Comparison of ENCODE assay signal across 13 mouse cellular contexts in the genomic region with DNA sequence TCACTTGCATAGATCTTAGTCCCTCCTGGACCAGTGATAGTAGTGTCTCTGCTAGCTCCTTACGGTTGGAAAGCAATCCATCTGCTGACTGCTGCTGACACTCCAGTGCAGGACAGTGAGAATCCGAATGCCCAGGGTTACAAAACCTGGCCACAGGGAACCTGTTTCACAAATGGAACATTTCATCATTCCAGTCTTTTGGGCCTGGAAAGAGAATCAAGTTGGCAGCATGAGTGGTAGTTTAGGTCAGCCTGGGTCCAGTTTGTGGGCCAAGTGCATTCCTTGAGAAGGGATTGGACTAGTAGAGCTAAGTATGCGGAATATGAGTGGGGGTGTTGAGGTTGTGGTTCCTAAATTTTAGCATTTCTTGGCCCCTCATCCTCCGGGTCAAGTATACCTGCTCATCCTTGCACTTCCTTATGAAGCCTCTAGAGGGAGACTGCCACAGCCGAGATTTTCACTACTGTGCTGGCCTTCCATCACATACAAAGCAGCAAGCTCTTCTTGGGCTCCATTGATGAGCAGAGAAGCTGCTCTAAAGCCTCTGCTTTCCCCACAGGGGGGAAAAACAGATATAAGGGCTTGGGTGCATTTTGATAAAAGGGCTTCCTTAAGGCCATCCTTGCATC. TPM values are rescaled to one million over a fixed set of nuclear protein-coding genes. Genes with fewer than 3 reads are reported as not detected.
DNase-seq lines count a peak whose midpoint lies in the region; ATAC-seq and TF ChIP-seq lines count a peak whose summit lies in the region.
"Had no signal": no experiment of that assay in that cellular context is flagged by ENCODE, and none has a peak within 500 bp of the region (broad histone marks: within the 10 kb centered on the region; RNA-seq: fewer than 3 reads in every experiment).

No protein-coding gene starts in this region.

- no peaks in the 10 kb centered on the region for H3K9me3 ChIP-seq in ES-Bruce4 (replicated peaks; ENCODE audit: control insufficient read depth, insufficient read depth, low read length, poor library complexity, severe bottlenecking)
- no peaks in the 10 kb centered on the region for H3K9me3 ChIP-seq in limb, embryonic 14.5 days (ENCODE audit: control insufficient read depth, low read length)
- H3K9me3 ChIP-seq in forebrain, embryonic 11.5 days (ENCODE audit: control insufficient read depth, low read length), result no peaks in the 10 kb centered on the region
- H3K9me3 ChIP-seq: heart, embryonic 13.5 days; midbrain, embryonic 10.5 days had no signal

- H3K4me2 ChIP-seq in limb, embryonic 14.5 days (replicated peaks; ENCODE audit: low read depth, low read length, severe bottlenecking), result no peak overlapping the region
- no peak overlapping the region for H3K4me2 ChIP-seq in forebrain, embryonic 11.5 days (ENCODE audit: low read depth, low read length, severe bottlenecking)
- H3K4me2 ChIP-seq: heart, embryonic 13.5 days had no signal

- peak; percentile 32; the same call in 1 of the 2 replicates for TF ChIP-seq CTCF in cerebellum, adult 2 months (IDR thresholded peaks at IDR 0.05; ENCODE audit: borderline replicate concordance, insufficient read depth, low read depth, low read length)
- peak; percentile 39; the same call in 1 of the 2 replicates for TF ChIP-seq CTCF in liver, adult 2 months (IDR thresholded peaks at IDR 0.05; ENCODE audit: low read depth, low read length)
- TF ChIP-seq CTCF in ES-Bruce4 (IDR thresholded peaks at IDR 0.05; ENCODE audit: low read depth, low read length), result peak; percentile 13

- no peaks in the 10 kb centered on the region for H3K36me3 ChIP-seq in liver, adult 2 months (ENCODE audit: control insufficient read depth, insufficient read depth, low read length)
- no peaks in the 10 kb centered on the region for H3K36me3 ChIP-seq in ES-Bruce4 (ENCODE audit: control insufficient read depth, insufficient read depth, low read length, poor library complexity, severe bottlenecking)
- no peaks in the 10 kb centered on the region for H3K36me3 ChIP-seq in limb, embryonic 14.5 days (ENCODE audit: control insufficient read depth, insufficient read depth, low read length)
- H3K36me3 ChIP-seq in forebrain, embryonic 11.5 days (ENCODE audit: control insufficient read depth, insufficient read depth, low read length), result no peaks in the 10 kb centered on the region
- H3K36me3 ChIP-seq: heart, embryonic 13.5 days; midbrain, embryonic 10.5 days had no signal

- H3K27me3 ChIP-seq in cerebellum, adult 2 months (ENCODE audit: control insufficient read depth, insufficient read depth, low read length), result no peaks in the 10 kb centered on the region
- no peaks in the 10 kb centered on the region for H3K27me3 ChIP-seq in liver, adult 2 months (ENCODE audit: control insufficient read depth, insufficient read depth, low read length)
- no peaks in the 10 kb centered on the region for H3K27me3 ChIP-seq in ES-Bruce4 (ENCODE audit: control insufficient read depth, insufficient read depth, low read length, poor library complexity, severe bottlenecking)
- H3K27me3 ChIP-seq in limb, embryonic 14.5 days (ENCODE audit: control insufficient read depth, insufficient read depth, low read length), result no peaks in the 10 kb centered on the region
- H3K27me3 ChIP-seq in forebrain, embryonic 11.5 days (ENCODE audit: control insufficient read depth, insufficient read depth, low read length), result no peaks in the 10 kb centered on the region

- H3K27ac ChIP-seq in cerebellum, adult 2 months (ENCODE audit: insufficient read depth, low read length), result no peak overlapping the region
- H3K27ac ChIP-seq in liver, adult 2 months (replicated peaks; ENCODE audit: insufficient read depth, low read depth, low read length), result no peak overlapping the region
- H3K27ac ChIP-seq in ES-Bruce4 (ENCODE audit: insufficient read depth, low read length), result no peak overlapping the region
- 0 out of 2 replicates have a peak overlapping the region, but pooled peaks have one; percentile 27 for H3K27ac ChIP-seq in limb, embryonic 14.5 days (replicated peaks; ENCODE audit: low read depth, low read length)
- H3K27ac ChIP-seq in forebrain, embryonic 11.5 days (ENCODE audit: low read depth, low read length), result no peak overlapping the region
- H3K27ac ChIP-seq: heart, embryonic 13.5 days; midbrain, embryonic 10.5 days had no signal

- no peak overlapping the region for H3K4me3 ChIP-seq in cerebellum, adult 2 months (replicated peaks; ENCODE audit: insufficient read depth, low read depth, low read length)
- no peak overlapping the region for H3K4me3 ChIP-seq in liver, adult 2 months (ENCODE audit: insufficient read depth, low read depth, low read length)
- no peak overlapping the region for H3K4me3 ChIP-seq in ES-Bruce4 (ENCODE audit: low read depth, low read length)
- H3K4me3 ChIP-seq in limb, embryonic 14.5 days (replicated peaks; ENCODE audit: low read length), result no peak overlapping the region
- H3K4me3 ChIP-seq in forebrain, embryonic 11.5 days (ENCODE audit: low read depth, low read length), result no peak overlapping the region
- H3K4me3 ChIP-seq: heart, embryonic 13.5 days; midbrain, embryonic 10.5 days had no signal

- no peak overlapping the region for H3K9ac ChIP-seq in liver, adult 2 months (ENCODE audit: low read depth, low read length)
- no peak overlapping the region for H3K9ac ChIP-seq in ES-Bruce4 (ENCODE audit: low read depth, poor library complexity, severe bottlenecking)
- H3K9ac ChIP-seq in limb, embryonic 14.5 days (ENCODE audit: low read depth, low read length, severe bottlenecking), result no peak overlapping the region
- no peak overlapping the region for H3K9ac ChIP-seq in forebrain, embryonic 11.5 days (ENCODE audit: low read length)
- H3K9ac ChIP-seq: heart, embryonic 13.5 days had no signal

- WGBS in cerebellum, adult 2 months, result 57% methylated on average over 5 of the region's 5 CpGs
- 38% methylated on average over 5 of the region's 5 CpGs for WGBS in liver, adult 2 months
- WGBS in limb, embryonic 14.5 days, result 59% methylated on average over 5 of the region's 5 CpGs
- WGBS in forebrain, embryonic 11.5 days, result 55% methylated on average over 5 of the region's 5 CpGs

- no peaks in the 10 kb centered on the region for H3K79me2 ChIP-seq in liver, adult 2 months (ENCODE audit: control insufficient read depth, insufficient read depth, low read length)

- H3K4me1 ChIP-seq in cerebellum, adult 2 months (ENCODE audit: control insufficient read depth, insufficient read depth, low read length), result no peaks in the 10 kb centered on the region
- 0 out of 2 replicates have a peak, but pooled peaks cover under 1% of the 10 kb centered on the region for H3K4me1 ChIP-seq in liver, adult 2 months (ENCODE audit: control insufficient read depth, insufficient read depth, low read length)
- H3K4me1 ChIP-seq in ES-Bruce4 (ENCODE audit: control insufficient read depth, insufficient read depth, low read length), result no peaks in the 10 kb centered on the region
- H3K4me1 ChIP-seq in limb, embryonic 14.5 days (ENCODE audit: control insufficient read depth, insufficient read depth, low read length), result no peaks in the 10 kb centered on the region
- no peaks in the 10 kb centered on the region for H3K4me1 ChIP-seq in forebrain, embryonic 11.5 days (replicated peaks; ENCODE audit: control insufficient read depth, insufficient read depth, low read length)
- H3K4me1 ChIP-seq: heart, embryonic 13.5 days had no signal

- TF ChIP-seq POLR2A in cerebellum, adult 2 months (IDR thresholded peaks at IDR 0.05; ENCODE audit: borderline replicate concordance, insufficient read depth, low read length), result no peak
- no peak for TF ChIP-seq POLR2A in liver, adult 2 months (IDR thresholded peaks at IDR 0.05; ENCODE audit: extremely low read depth, insufficient read depth, low read length)
- no peak for TF ChIP-seq POLR2A in ES-Bruce4 (IDR thresholded peaks at IDR 0.05; ENCODE audit: insufficient read depth, low read length)
- TF ChIP-seq POLR2A in limb, embryonic 14.5 days (IDR thresholded peaks at IDR 0.05; ENCODE audit: borderline replicate concordance, extremely low read depth, insufficient read depth, insufficient read length), result no peak

- no peak for TF ChIP-seq EP300 in ES-Bruce4 (IDR thresholded peaks at IDR 0.05; ENCODE audit: insufficient read depth, low read depth, low read length)

- DNase-seq in cerebellum, adult 2 months, result no peak
- no peak for DNase-seq in cerebellum, adult 8-10 months
- DNase-seq in liver, adult 2 months (ENCODE audit: extremely low read depth, low read depth, low spot score), result peak; percentile 45
- no peak for DNase-seq in liver
- DNase-seq in limb, embryonic 14.5 days (ENCODE audit: low spot score), result no peak
- DNase-seq in right cerebral cortex, postnatal 10 days (ENCODE audit: low spot score in 2 of 2), result no peak
- DNase-seq in forebrain, embryonic 11.5 days (ENCODE audit: low spot score), result no peak
- DNase-seq: cerebellum, postnatal 25 days; kidney, adult 18-20 months; left cerebral cortex, postnatal 4 days had no signal

- ATAC-seq in limb, embryonic 14.5 days (ENCODE audit: low FRiP score, low read depth), result no peak
- ATAC-seq in forebrain, embryonic 11.5 days (replicated peaks; ENCODE audit: low FRiP score), result no peak

RNA-seq across cellular contexts. Expression of a gene that starts 5.3 kb away (rescaled TPM):
- polyA plus RNA-seq in cerebellum, adult 2 months (2012; rRNA removed), result 0.41 and 0.95 TPM in 2 replicates
- total RNA-seq in liver, adult 2 months (2014; rRNA removed), result 0.13 and 0.18 TPM in 2 replicates
- 0.07 and 0.15 TPM in 2 replicates for polyA plus RNA-seq in liver, adult 2 months (2012; rRNA removed)
- 18.8 and 20.2 TPM in 2 replicates for polyA plus RNA-seq in ES-Bruce4 (2011; ENCODE audit: insufficient read depth, insufficient read length, low read depth, missing spikeins)
- 41.8 and 44.8 TPM in 2 replicates for polyA plus RNA-seq in limb, embryonic 14.5 days (2012; rRNA removed)
- polyA plus RNA-seq in limb, embryonic 14.5 days (2014; fragmentation: Nextera tagmentation; extraction: Ambion mirVana), result 52.6 and 56.6 TPM in 2 replicates
- 3.9 and 4.0 TPM in 2 replicates for polyA plus RNA-seq in forebrain, embryonic 11.5 days (2014; fragmentation: Nextera tagmentation; extraction: Ambion mirVana)

RNA-seq across cellular contexts. Expression of a gene that starts 44.5 kb away (rescaled TPM):
- 0.13 TPM in 2 replicates for polyA plus RNA-seq in cerebellum, adult 2 months (2012; rRNA removed)
- total RNA-seq in liver, adult 2 months (2014; rRNA removed), result not detected in 2 replicates
- not detected in 2 replicates for polyA plus RNA-seq in liver, adult 2 months (2012; rRNA removed)
- 1.4 and 2.3 TPM in 2 replicates for polyA plus RNA-seq in ES-Bruce4 (2011; ENCODE audit: insufficient read depth, insufficient read length, low read depth, missing spikeins)
- 0.06 TPM in 1 of 2 replicates, not detected in the other for polyA plus RNA-seq in limb, embryonic 14.5 days (2012; rRNA removed)
- polyA plus RNA-seq in limb, embryonic 14.5 days (2014; fragmentation: Nextera tagmentation; extraction: Ambion mirVana), result 0.11 and 0.23 TPM in 2 replicates
- polyA plus RNA-seq in forebrain, embryonic 11.5 days (2014; fragmentation: Nextera tagmentation; extraction: Ambion mirVana), result 0.08 TPM in 1 of 2 replicates, not detected in the other
- polyA plus RNA-seq: midbrain, embryonic 10.5 days had no signal
